Mouse (Mus musculus) hindbrain, postnatal 0 days (tissue): ENCODE results near the gene Prpf40b. TPM values are rescaled to one million over a fixed set of nuclear protein-coding genes. Genes with fewer than 3 reads are reported as not detected.
A peak's percentile ranks its signal among the peaks of the same experiment; 100 is the strongest.
"Not testable (repeated sequence)": the region's sequence is repeated elsewhere in the genome, so short reads cannot be mapped to it uniquely, and the experiment has no call there.

Experiments
- ATAC-seq: fragments of 200-750 bp; cut with Nextera tagmentation; 2 replicates; pipeline ENCODE4 v1.8.0; 2017; ENCODE audit warnings: mild to moderate bottlenecking, moderate TSS enrichment, moderate library complexity
- DNase-seq: peaks from one replicate; pipeline ENCODE4 v3.0.0-alpha.2; 2015; ENCODE audit warnings: low spot score
- H3K27ac ChIP-seq: fragments of 300-500 bp; sonication (generic); 2 replicates; pipeline ENCODE4 v1.5.1; 2014; ENCODE audit warnings: mild to moderate bottlenecking
- H3K27me3 ChIP-seq: fragments of 300-500 bp; sonication (generic); 2 replicates; pipeline ENCODE4 v1.6.1; 2014; ENCODE audit warnings: low read length, mixed read lengths; ENCODE audit not compliant: insufficient read depth
- H3K36me3 ChIP-seq: fragments of 300-500 bp; sonication (generic); 2 replicates; pipeline ENCODE4 v1.6.1; 2014; ENCODE audit warnings: low read length, mixed read lengths; ENCODE audit not compliant: insufficient read depth
- H3K4me1 ChIP-seq: fragments of 300-500 bp; sonication (generic); 2 replicates; pipeline ENCODE4 v1.6.1; 2014; ENCODE audit warnings: antibody characterized with exemption, low read length, mixed read lengths; ENCODE audit not compliant: insufficient read depth
- H3K4me2 ChIP-seq: fragments of 300-500 bp; sonication (generic); 2 replicates; pipeline ENCODE4 v1.6.1; 2014; ENCODE audit warnings: low read depth, mild to moderate bottlenecking, low read length, moderate library complexity, mixed read lengths
- H3K4me3 ChIP-seq: fragments of 300-500 bp; sonication (generic); 2 replicates; pipeline ENCODE4 v1.5.1; 2014; ENCODE audit warnings: low read length
- H3K9ac ChIP-seq: fragments of 300-500 bp; sonication (generic); replicated peaks from 2 replicates; pipeline ENCODE4 v1.6.1; 2014; ENCODE audit warnings: mild to moderate bottlenecking, low read length, moderate library complexity, mixed read lengths
- H3K9me3 ChIP-seq: fragments of 300-500 bp; sonication (generic); 2 replicates; pipeline ENCODE4 v1.6.1; 2016; ENCODE audit warnings: low read length, mixed read lengths
- CTCF ChIP-seq: IDR thresholded peaks from 2 replicates; pipeline ENCODE4 v1.5.1; 2016; ENCODE audit warnings: antibody characterized with exemption, control low read depth, low read depth
- WGBS: fragments of 180-500 bp; shearing (Covaris S2); extraction: QIAGEN DNeasy Blood & Tissue Kit; methylation state at CpG from one replicate; pipeline ENCODE4 v1.1.7; 2014; 5-methylcytosine and 5-hydroxymethylcytosine counted together
- polyA plus RNA-seq: library from polyadenylated mRNA; unstranded; fragments of >200 nt; fragmentation: Nextera tagmentation; extraction: Ambion mirVana; gene quantifications from 2 replicates; pipeline ENCODE4 v1.2.1, GENCODE M21; 2015
- total RNA-seq: library from RNA; depleted of rRNA; stranded (reverse); fragments of >200 nt; gene quantifications from 2 replicates; pipeline ENCODE4 v1.2.3, GENCODE M21; 2014; rRNA removed

Gene Prpf40b
- 90.2 and 94.2 TPM in 2 replicates for total RNA-seq
- 101 and 110 TPM in 2 replicates for polyA plus RNA-seq

- Histone ChIP-seq H3K36me3 (no peaks in the 10 kb centered on the region), H3K4me1 (no peaks in the 10 kb centered on the region; the same call in 1 of the 2 replicates), H3K9me3 (no peaks in the 10 kb centered on the region), H3K4me3 (peak within 1 kb of the TSS; percentile 74), H3K9ac (peak within 1 kb of the TSS; percentile 70), H3K4me2 (peak within 1 kb of the TSS; percentile 68), H3K27me3 (no peaks in the 10 kb centered on the region), H3K27ac (peak within 1 kb of the TSS; percentile 91)
- peak; percentile 98 for ATAC-seq
- WGBS, result 3% methylated on average over 49 of the region's 64 CpGs
- no peak for TF ChIP-seq CTCF
- DNase-seq, result peak; percentile 97
Observed at GRCm38 (mm10) chr15:99294813-99295374, at the start of gene Prpf40b. TSS of gene Prpf40b (plus strand) at chr15:99295087.

- not testable (repeated sequence) for H3K9ac ChIP-seq, H3K4me1 ChIP-seq, ATAC-seq, H3K9me3 ChIP-seq, H3K4me3 ChIP-seq, H3K27me3 ChIP-seq, H3K4me2 ChIP-seq, H3K27ac ChIP-seq
- DNase-seq, result peak; percentile 47
- peaks cover 65% of the 10 kb centered on the region for H3K36me3 ChIP-seq
- 72% methylated on average over 6 of the region's 6 CpGs for WGBS
Observed at GRCm38 (mm10) chr15:99246736-99247135, 48.2 kb upstream of the Prpf40b start.

- H3K36me3 ChIP-seq, result peaks cover 49% of the 10 kb centered on the region
- H3K27ac ChIP-seq, result no peak overlapping the region
- H3K27me3 ChIP-seq, result no peaks in the 10 kb centered on the region
- DNase-seq (no peak), ATAC-seq (no peak)
- no peak for TF ChIP-seq CTCF
- H3K4me1 ChIP-seq, result 0 out of 2 replicates have a peak, but pooled peaks cover 3% of the 10 kb centered on the region
- WGBS, result 89% methylated on average over 9 of the region's 9 CpGs
- no peaks in the 10 kb centered on the region for H3K9me3 ChIP-seq
- H3K4me2 ChIP-seq, result no peak overlapping the region
- no peak overlapping the region for H3K9ac ChIP-seq
- no peak overlapping the region for H3K4me3 ChIP-seq
Observed at GRCm38 (mm10) chr15:99248972-99249371, 45.9 kb upstream of the Prpf40b start.

DNA sequence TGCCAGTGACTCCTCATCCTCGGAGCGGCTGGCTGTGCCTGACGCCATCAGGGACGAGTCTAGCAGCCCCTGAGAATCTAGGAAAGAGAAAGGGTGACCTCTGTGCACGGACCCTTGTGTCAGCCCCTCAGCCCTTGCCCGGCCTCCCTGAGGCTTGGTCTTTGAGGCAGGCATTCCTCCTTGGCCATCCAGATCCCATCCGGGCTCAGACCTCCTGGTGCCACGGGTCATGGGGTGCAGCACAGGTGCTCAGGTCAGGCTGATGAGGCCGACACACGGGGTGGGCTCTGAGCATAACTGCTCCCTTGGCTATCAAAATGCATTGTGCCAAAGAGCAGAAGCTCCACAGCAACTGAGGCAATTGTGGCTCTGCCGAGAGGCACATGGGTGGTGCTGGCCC, 44.9 kb upstream of the Prpf40b start:
- Histone ChIP-seq H3K4me1 (0 out of 2 replicates have a peak, but pooled peaks cover 3% of the 10 kb centered on the region), H3K4me2 (no peak overlapping the region), H3K9ac (no peak overlapping the region), H3K36me3 (peaks cover 43% of the 10 kb centered on the region), H3K4me3 (no peak overlapping the region), H3K27me3 (no peaks in the 10 kb centered on the region), H3K27ac (no peak overlapping the region), H3K9me3 (no peaks in the 10 kb centered on the region)
- 94% methylated on average over 10 of the region's 11 CpGs for WGBS
- ATAC-seq (no peak), DNase-seq (no peak)
- no peak for TF ChIP-seq CTCF

DNA sequence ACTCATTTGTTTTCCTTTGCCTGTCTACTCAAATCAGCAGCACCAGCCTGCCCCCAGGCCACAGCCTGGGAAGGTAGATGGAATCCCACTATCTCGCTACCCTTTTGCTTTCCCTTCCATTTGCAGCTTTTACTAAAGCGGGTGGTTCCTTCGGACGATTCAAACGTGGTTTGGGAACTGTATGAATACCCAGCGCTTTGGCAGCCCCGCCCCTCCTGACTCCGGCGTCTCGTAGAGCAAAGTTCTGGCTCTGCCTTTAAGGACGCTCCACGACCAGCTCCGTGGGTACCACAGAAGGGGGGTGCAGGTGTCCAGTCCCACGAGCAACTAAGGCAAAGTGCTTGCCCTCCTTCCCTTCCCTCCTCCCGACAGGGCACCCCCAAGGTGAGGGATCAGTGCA, 43.8 kb upstream of the Prpf40b start:
- not testable (repeated sequence) for H3K27ac ChIP-seq

DNA sequence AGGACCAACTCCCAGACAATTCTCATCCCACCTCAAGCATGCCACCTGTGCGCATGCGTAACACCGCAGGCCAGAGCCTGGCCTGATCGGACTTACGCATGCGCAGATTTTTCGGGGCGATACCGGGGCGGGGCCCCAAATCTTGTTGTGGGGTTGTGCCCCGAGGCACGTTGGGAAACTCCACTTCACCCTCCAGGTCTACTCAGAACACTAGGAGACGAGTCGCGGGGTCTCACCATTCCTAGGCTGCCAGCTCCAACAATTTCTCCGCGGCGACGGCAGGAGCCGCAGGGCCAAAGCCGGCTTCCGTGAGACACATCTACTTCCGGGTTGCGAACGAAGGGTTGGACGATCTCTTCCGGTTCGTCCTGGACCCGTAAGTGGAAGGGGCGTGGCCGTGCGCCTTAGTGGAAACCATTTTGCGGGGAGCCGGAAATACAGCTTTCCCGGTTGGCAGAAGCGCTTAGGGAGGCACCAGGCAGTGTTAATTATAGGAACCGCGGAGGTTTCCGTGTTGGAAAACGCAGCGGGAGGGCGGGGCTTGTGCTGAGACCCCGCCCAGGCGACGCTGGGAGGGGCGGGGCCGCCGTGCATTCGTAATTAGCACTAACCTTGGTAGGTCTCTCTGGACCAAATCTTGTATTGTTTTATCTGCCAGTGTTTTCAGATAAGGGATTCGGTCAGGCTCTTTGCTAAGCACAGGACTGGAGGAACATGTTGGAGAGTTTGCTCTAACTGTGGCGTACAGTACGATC, 43.1 kb upstream of the Prpf40b start, which contains the start of gene Mcrs1:
Mcrs1 (minus strand) TSS at position 336 of the 755 bp plus-strand sequence.
- TF ChIP-seq CTCF, result 0 out of 2 replicates have a peak, but pooled peaks have one; percentile 15
- DNase-seq (peak; percentile 100), ATAC-seq (peak; percentile 95)
- no peaks in the 10 kb centered on the region for H3K27me3 ChIP-seq
- H3K9ac ChIP-seq, result peak within 1 kb of the TSS; percentile 51
- WGBS, result under 1% methylated on average over 52 of the region's 52 CpGs
- no peaks in the 10 kb centered on the region for H3K9me3 ChIP-seq
- 0 out of 2 replicates have a peak, but pooled peaks cover 3% of the 10 kb centered on the region for H3K4me1 ChIP-seq
- H3K4me3 ChIP-seq, result peak within 1 kb of the TSS; percentile 48
- H3K4me2 ChIP-seq, result peak within 1 kb of the TSS; percentile 60
- H3K27ac ChIP-seq, result peak within 1 kb of the TSS; percentile 94
- H3K36me3 ChIP-seq, result peaks cover 26% of the 10 kb centered on the region

More for the DNA sequence above, 43.8 kb upstream of the Prpf40b start:
- not testable (repeated sequence) for ATAC-seq, H3K4me1 ChIP-seq, H3K27me3 ChIP-seq, H3K9me3 ChIP-seq, DNase-seq
- peak overlapping the region; percentile 51; the same call in 1 of the 2 replicates for H3K9ac ChIP-seq
- H3K4me3 ChIP-seq, result peak overlapping the region; percentile 48
- peak overlapping the region; percentile 60 for H3K4me2 ChIP-seq
- peaks cover 33% of the 10 kb centered on the region for H3K36me3 ChIP-seq
- WGBS, result 1% methylated on average over 14 of the region's 15 CpGs
